ENCODE assay signal across 12 mouse cellular contexts in the genomic region with DNA sequence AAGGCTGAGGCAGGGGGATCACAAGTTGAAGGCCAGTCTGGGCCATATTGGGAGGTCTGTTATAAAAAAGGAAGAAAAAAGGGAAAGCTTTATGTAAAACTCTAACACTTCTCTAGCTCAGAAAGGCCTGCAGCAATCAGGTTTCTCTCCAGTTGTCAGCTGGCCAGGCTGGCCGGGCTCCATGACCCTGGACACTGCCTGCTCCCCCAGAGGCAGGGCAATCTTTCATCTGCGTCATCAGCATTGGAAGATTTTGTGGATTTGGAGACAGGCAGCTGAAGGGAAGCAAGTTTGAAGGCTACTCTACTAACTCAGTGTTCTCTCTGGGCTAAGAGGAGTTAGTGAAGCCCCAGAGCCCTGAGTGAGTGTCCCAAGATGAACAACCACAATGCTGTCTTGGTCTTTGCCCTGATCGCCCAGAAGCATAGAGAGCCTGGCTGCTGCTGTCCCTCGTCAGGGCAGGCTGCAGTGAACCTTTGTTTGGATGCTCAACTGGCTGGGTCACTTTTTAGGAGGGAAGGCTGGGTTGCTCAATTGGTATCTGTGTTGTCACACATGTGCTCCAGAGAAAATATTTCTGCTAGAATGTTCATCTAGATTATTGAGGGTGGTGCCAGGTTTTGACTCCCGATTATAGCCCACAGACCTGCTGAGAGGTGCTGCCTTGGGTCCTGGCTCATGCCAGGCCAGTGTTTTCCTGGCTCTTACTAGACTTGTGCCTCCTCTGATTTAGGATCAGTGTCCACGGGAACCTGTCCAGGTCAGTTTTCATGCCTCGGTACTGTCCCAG. TPM values are rescaled to one million over a fixed set of nuclear protein-coding genes. Genes with fewer than 3 reads are reported as not detected.
DNase-seq lines count a peak whose midpoint lies in the region; ATAC-seq lines count a peak whose summit lies in the region.
"Had no signal": no experiment of that assay in that cellular context is flagged by ENCODE, and none has a peak within 500 bp of the region (broad histone marks: within the 10 kb centered on the region; RNA-seq: fewer than 3 reads in every experiment).

No protein-coding gene starts in this region.

- H3K9ac ChIP-seq in heart, embryonic 11.5 days (ENCODE audit: low read depth, low read length), result no peak overlapping the region
- H3K9ac ChIP-seq in forebrain, embryonic 11.5 days (ENCODE audit: low read length), result no peak overlapping the region

- peak; percentile 96 for DNase-seq in heart, adult 11 months
- DNase-seq in NIH3T3 (ENCODE audit: low read depth), result peak; percentile 63
- DNase-seq in gastrocnemius, postnatal 14 days, result peak; percentile 74
- peak; percentile 72 to 82 for DNase-seq in kidney, postnatal 36 days
- DNase-seq in embryo, embryonic 9.5 days (ENCODE audit: extremely low spot score), result no peak
- DNase-seq in forebrain, embryonic 11.5 days (ENCODE audit: low spot score), result no peak
- no peak for DNase-seq in thymus, postnatal 25 days
- DNase-seq: cerebellum, postnatal 10 days; right cerebral cortex, postnatal 25 days had no signal

- H3K4me3 ChIP-seq in heart, embryonic 11.5 days (ENCODE audit: low read depth, low read length), result no peak overlapping the region
- no peak overlapping the region for H3K4me3 ChIP-seq in forebrain, embryonic 11.5 days (ENCODE audit: low read depth, low read length)

- no peak for ATAC-seq in heart, embryonic 11.5 days (replicated peaks; ENCODE audit: insufficient number of reproducible peaks, low FRiP score, low TSS enrichment)
- no peak for ATAC-seq in forebrain, embryonic 11.5 days (replicated peaks; ENCODE audit: low FRiP score)

- WGBS in heart, embryonic 11.5 days (ENCODE audit: insufficient replicate concordance), result 79% methylated on average over 7 of the region's 7 CpGs
- 94% methylated on average over 7 of the region's 7 CpGs for WGBS in forebrain, embryonic 11.5 days

- no peak overlapping the region for H3K4me2 ChIP-seq in heart, embryonic 11.5 days
- no peak overlapping the region for H3K4me2 ChIP-seq in forebrain, embryonic 11.5 days (ENCODE audit: low read depth, low read length, severe bottlenecking)

- H3K9me3 ChIP-seq in heart, embryonic 11.5 days (replicated peaks; ENCODE audit: control insufficient read depth, low read length), result no peaks in the 10 kb centered on the region
- H3K9me3 ChIP-seq in forebrain, embryonic 11.5 days (ENCODE audit: control insufficient read depth, low read length), result no peaks in the 10 kb centered on the region
- H3K9me3 ChIP-seq: G1E had no signal

- no peaks in the 10 kb centered on the region for H3K27me3 ChIP-seq in heart, embryonic 11.5 days (ENCODE audit: control insufficient read depth, insufficient read depth, low read length)
- H3K27me3 ChIP-seq in forebrain, embryonic 11.5 days (ENCODE audit: control insufficient read depth, insufficient read depth, low read length), result no peaks in the 10 kb centered on the region

- no peak overlapping the region for H3K27ac ChIP-seq in heart, embryonic 11.5 days (ENCODE audit: low read depth, low read length)
- H3K27ac ChIP-seq in forebrain, embryonic 11.5 days (ENCODE audit: low read depth, low read length), result no peak overlapping the region
- H3K27ac ChIP-seq: macrophage had no signal

- H3K36me3 ChIP-seq in heart, embryonic 11.5 days (ENCODE audit: control insufficient read depth, insufficient read depth, low read length), result peaks cover 2% of the 10 kb centered on the region; the same call in 1 of the 2 replicates
- peaks cover 5% of the 10 kb centered on the region for H3K36me3 ChIP-seq in forebrain, embryonic 11.5 days (ENCODE audit: control insufficient read depth, insufficient read depth, low read length)

- H3K4me1 ChIP-seq in heart, embryonic 11.5 days (ENCODE audit: control insufficient read depth, insufficient read depth, low read length), result no peaks in the 10 kb centered on the region
- H3K4me1 ChIP-seq in forebrain, embryonic 11.5 days (replicated peaks; ENCODE audit: control insufficient read depth, insufficient read depth, low read length), result no peaks in the 10 kb centered on the region

- intact Hi-C loops in gastrocnemius, postnatal 14 days (cut with DNase I; ENCODE audit: low total_unique reads), result no loop called here

RNA-seq across cellular contexts. Expression of gene Nadk, which starts 16.4 kb away (rescaled TPM):
- polyA plus RNA-seq in heart, embryonic 11.5 days (2014; fragmentation: Nextera tagmentation; extraction: Ambion mirVana), result 57.0 and 58.6 TPM in 2 replicates
- 10 to 100 TPM; 14.5 to 19.6 TPM for total RNA-seq in gastrocnemius, postnatal 14 days (2021)
- 110 and 116 TPM in 2 replicates for polyA plus RNA-seq in forebrain, embryonic 11.5 days (2014; fragmentation: Nextera tagmentation; extraction: Ambion mirVana)

RNA-seq across cellular contexts. Expression of gene Slc35e2, which starts 22.7 kb away (rescaled TPM):
- 7.7 and 9.6 TPM in 2 replicates for polyA plus RNA-seq in heart, embryonic 11.5 days (2014; fragmentation: Nextera tagmentation; extraction: Ambion mirVana)
- total RNA-seq in gastrocnemius, postnatal 14 days (2021), result 1 to 10 TPM; 4.6 to 4.7 TPM
- 16.0 and 16.5 TPM in 2 replicates for polyA plus RNA-seq in forebrain, embryonic 11.5 days (2014; fragmentation: Nextera tagmentation; extraction: Ambion mirVana)

RNA-seq across cellular contexts. Expression of gene Cdk11b, which starts 46.1 kb away (rescaled TPM):
- polyA plus RNA-seq in heart, embryonic 11.5 days (2014; fragmentation: Nextera tagmentation; extraction: Ambion mirVana), result 48.2 and 50.0 TPM in 2 replicates
- 10 to 100 TPM; 25.9 TPM for total RNA-seq in gastrocnemius, postnatal 14 days (2021)
- polyA plus RNA-seq in forebrain, embryonic 11.5 days (2014; fragmentation: Nextera tagmentation; extraction: Ambion mirVana), result 83.8 and 84.0 TPM in 2 replicates

Comparison
In these comparisons a context has a peak if more than half of its experiments do, and no peak if none do; other contexts are left out.
1. DNase-seq: peak in heart, adult 11 months (single experiment), NIH3T3 (single experiment), gastrocnemius, postnatal 14 days (single experiment) and kidney, postnatal 36 days (2 of 2); none in embryo, embryonic 9.5 days (single experiment), forebrain, embryonic 11.5 days (single experiment) and thymus, postnatal 25 days (single experiment).